Comparison of ENCODE assay signal across 20 mouse cellular contexts in the genomic region with DNA sequence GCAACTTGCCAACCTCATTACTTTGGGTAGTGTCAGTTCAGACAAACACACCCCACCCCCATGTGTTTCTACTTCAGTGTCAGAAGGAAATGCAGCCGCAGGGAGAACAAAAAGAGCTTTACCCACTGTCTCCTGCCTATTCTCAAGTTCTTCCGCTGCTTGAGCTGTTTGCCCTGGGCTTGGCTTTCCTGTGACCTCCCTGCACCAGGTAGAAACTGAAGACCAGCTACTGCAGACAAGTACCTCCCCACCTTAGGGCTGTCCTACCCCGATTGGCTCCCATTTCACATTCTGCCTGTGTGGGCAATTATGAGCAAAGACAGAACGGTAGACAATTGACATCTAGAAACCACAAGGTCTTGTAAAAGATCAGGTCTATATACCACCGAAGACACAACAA. TPM values are rescaled to one million over a fixed set of nuclear protein-coding genes. Genes with fewer than 3 reads are reported as not detected.
A peak's percentile ranks its signal among the peaks of the same experiment; 100 is the strongest.
DNase-seq lines count a peak whose midpoint lies in the region; ATAC-seq and TF ChIP-seq lines count a peak whose summit lies in the region.
"Had no signal": no experiment of that assay in that cellular context is flagged by ENCODE, and none has a peak within 500 bp of the region (broad histone marks: within the 10 kb centered on the region; RNA-seq: fewer than 3 reads in every experiment).

A gene (plus strand): TSS at position 100 of the 400 bp plus-strand sequence.

- H3K27ac ChIP-seq in heart, postnatal 0 days (ENCODE audit: low read depth) = no peak within 1 kb of the TSS
- no peak within 1 kb of the TSS for H3K27ac ChIP-seq in hindbrain, embryonic 10.5 days
- H3K27ac ChIP-seq: embryonic facial prominence, embryonic 13.5 days; forebrain, embryonic 13.5 days; gastrocnemius, adult 2 months; liver, embryonic 14.5 days had no signal

- TF ChIP-seq EP300 in heart, postnatal 0 days (IDR thresholded peaks at IDR 0.05; ENCODE audit: low read depth) = no peak

- H3K9me3 ChIP-seq in heart, postnatal 0 days (replicated peaks; ENCODE audit: control insufficient read depth, low read length) = no peaks in the 10 kb centered on the region
- H3K9me3 ChIP-seq in hindbrain, embryonic 10.5 days = no peaks in the 10 kb centered on the region
- H3K9me3 ChIP-seq: embryonic facial prominence, embryonic 13.5 days; forebrain, embryonic 13.5 days had no signal

- TF ChIP-seq CTCF in heart, postnatal 0 days (IDR thresholded peaks at IDR 0.05; ENCODE audit: low read depth) = no peak

- intact Hi-C loops in heart, postnatal 25 days (cut with DNase I) = no loop called here

- no peak for ATAC-seq in heart, postnatal 0 days (ENCODE audit: insufficient read depth, low read depth)
- peak; percentile 69; the same call in 1 of the 2 replicates for ATAC-seq in neutrophil, adult 5-6 weeks (ENCODE audit: extremely low read depth, insufficient number of reproducible peaks, low FRiP score, poor library complexity, severe bottlenecking)
- ATAC-seq: forebrain, embryonic 13.5 days; hindbrain, embryonic 16.5 days had no signal

- 61% methylated on average over 5 of the region's 5 CpGs for WGBS in heart, postnatal 0 days
- 56% methylated on average over 5 of the region's 5 CpGs for WGBS in hindbrain, embryonic 10.5 days

- H3K9ac ChIP-seq in heart, postnatal 0 days (replicated peaks; ENCODE audit: low read depth, low read length) = no peak within 1 kb of the TSS
- H3K9ac ChIP-seq: embryonic facial prominence, embryonic 13.5 days; forebrain, embryonic 13.5 days; liver, embryonic 14.5 days had no signal

- no peak for DNase-seq in heart, postnatal 0 days (ENCODE audit: low spot score)
- DNase-seq in heart, postnatal 25 days (ENCODE audit: low spot score) = no peak
- DNase-seq in R1 (ENCODE audit: low read depth, low spot score) = peak; percentile 66
- DNase-seq in thymus, postnatal 14 days = peak; percentile 89
- no peak for DNase-seq in cerebellum, postnatal 14 days
- DNase-seq in ovary, adult 18-20 months (ENCODE audit: low spot score) = no peak
- no peak for DNase-seq in hindbrain, embryonic 10.5 days (ENCODE audit: low spot score)
- DNase-seq: cerebellum, adult 8-10 months; gastrocnemius, adult 2 months had no signal

- peak within 1 kb of the TSS; percentile 7; the same call in 1 of the 2 replicates for H3K4me3 ChIP-seq in heart, postnatal 0 days (ENCODE audit: low read depth, low read length)
- no peak within 1 kb of the TSS for H3K4me3 ChIP-seq in hindbrain, embryonic 10.5 days
- H3K4me3 ChIP-seq: embryonic facial prominence, embryonic 13.5 days; forebrain, embryonic 13.5 days; gastrocnemius, adult 2 months had no signal

- H3K4me1 ChIP-seq in heart, postnatal 0 days (ENCODE audit: control insufficient read depth, insufficient read depth) = no peaks in the 10 kb centered on the region
- 0 out of 2 replicates have a peak, but pooled peaks cover 11% of the 10 kb centered on the region for H3K4me1 ChIP-seq in hindbrain, embryonic 10.5 days (replicated peaks)
- H3K4me1 ChIP-seq: forebrain, embryonic 13.5 days had no signal

- no peaks in the 10 kb centered on the region for H3K27me3 ChIP-seq in heart, postnatal 0 days (ENCODE audit: control insufficient read depth, insufficient read depth, low read length)
- no peaks in the 10 kb centered on the region for H3K27me3 ChIP-seq in hindbrain, embryonic 10.5 days (ENCODE audit: insufficient read depth, poor library complexity, severe bottlenecking)
- H3K27me3 ChIP-seq: CH12.LX; embryonic facial prominence, embryonic 13.5 days; forebrain, embryonic 13.5 days had no signal

- no peaks in the 10 kb centered on the region for H3K36me3 ChIP-seq in heart, postnatal 0 days (replicated peaks; ENCODE audit: control insufficient read depth, insufficient read depth, low read length)
- no peaks in the 10 kb centered on the region for H3K36me3 ChIP-seq in hindbrain, embryonic 10.5 days
- H3K36me3 ChIP-seq: embryonic facial prominence, embryonic 13.5 days had no signal

- H3K4me2 ChIP-seq in heart, postnatal 0 days (ENCODE audit: low read depth, low read length) = no peak within 1 kb of the TSS
- H3K4me2 ChIP-seq: embryonic facial prominence, embryonic 13.5 days; forebrain, embryonic 13.5 days had no signal

RNA-seq across cellular contexts. Expression of the gene that starts here (rescaled TPM):
- 2.7 TPM in 1 of 2 replicates, not detected in the other for total RNA-seq in heart, postnatal 0 days (2014; rRNA removed; ENCODE audit: low replicate concordance)
- not detected in 2 replicates for polyA plus RNA-seq in heart, postnatal 0 days (2015; fragmentation: Nextera tagmentation; extraction: Ambion mirVana)
- not detected for total RNA-seq in heart, postnatal 25 days (2021)
- 11.9 and 12.2 TPM in 2 replicates for total RNA-seq in neutrophil, adult 5-6 weeks (2017)
- not detected in 2 replicates for polyA plus RNA-seq in hindbrain, embryonic 10.5 days (2016; fragmentation: Nextera tagmentation; extraction: Ambion mirVana)
- total RNA-seq: CH12.LX; gastrocnemius, adult 2 months; left cerebral cortex, postnatal 36 days had no signal
- polyA plus RNA-seq: brain, embryonic 14.5 days; embryonic facial prominence, embryonic 13.5 days; forebrain, embryonic 13.5 days; heart, embryonic 14.5 days; hindbrain, embryonic 16.5 days; kidney, embryonic 14.5 days; small intestine, adult 2 months had no signal

Comparison
In these comparisons a context has a peak if more than half of its experiments do, and no peak if none do; other contexts are left out.
1. DNase-seq: peak in R1 (single experiment) and thymus, postnatal 14 days (single experiment); none in heart, postnatal 0 days (single experiment), heart, postnatal 25 days (single experiment), cerebellum, postnatal 14 days (0 of 2), ovary, adult 18-20 months (single experiment) and hindbrain, embryonic 10.5 days (single experiment).